Mouse (Mus musculus): ENCODE results near the gene Fcrl6.

The Fcrl6 gene

DNA sequence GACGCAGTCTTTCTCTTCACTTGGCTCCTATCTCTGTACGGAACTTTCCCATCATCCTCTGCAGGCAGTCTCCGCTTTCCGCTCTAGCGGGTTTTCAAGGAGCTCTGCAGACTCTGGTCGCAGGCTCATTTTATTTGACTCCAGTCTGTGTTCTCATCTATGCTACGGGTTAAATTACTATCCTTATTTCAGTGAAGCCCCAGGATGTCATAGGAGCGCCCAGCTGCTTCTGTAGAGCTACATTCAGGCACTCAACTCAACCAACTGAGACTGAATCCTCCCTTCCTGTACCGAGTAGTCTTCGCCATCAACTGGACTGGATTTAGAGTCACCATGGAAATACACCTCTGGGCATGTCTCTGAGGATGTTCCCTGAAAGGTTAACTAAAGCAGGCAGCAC is 12.3 kb upstream of the Fcrl6 start:
- no peak for DNase-seq (ENCODE audit: low read depth)

DNA sequence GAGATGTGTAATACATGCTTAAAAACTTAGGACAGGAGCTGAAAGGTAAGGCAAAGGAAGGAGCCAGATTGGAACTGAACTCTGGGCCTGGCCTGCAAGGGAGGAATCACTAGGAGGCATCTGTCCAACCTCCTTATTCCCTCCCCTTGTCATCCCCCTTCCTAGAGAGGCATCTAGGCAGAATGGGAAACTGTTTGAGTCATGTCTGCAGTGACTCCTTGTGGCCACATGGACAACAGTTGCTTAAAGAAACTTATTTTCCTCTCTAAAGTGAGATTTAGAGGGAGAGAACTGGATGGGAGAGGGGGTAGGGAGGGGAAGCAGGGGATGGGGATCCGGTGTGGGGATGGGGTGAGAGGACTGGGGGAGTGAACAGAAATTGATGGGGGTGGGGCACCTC is 10.4 kb upstream of the Fcrl6 start:
- DNase-seq (ENCODE audit: low read depth): peak; percentile 55

DNA sequence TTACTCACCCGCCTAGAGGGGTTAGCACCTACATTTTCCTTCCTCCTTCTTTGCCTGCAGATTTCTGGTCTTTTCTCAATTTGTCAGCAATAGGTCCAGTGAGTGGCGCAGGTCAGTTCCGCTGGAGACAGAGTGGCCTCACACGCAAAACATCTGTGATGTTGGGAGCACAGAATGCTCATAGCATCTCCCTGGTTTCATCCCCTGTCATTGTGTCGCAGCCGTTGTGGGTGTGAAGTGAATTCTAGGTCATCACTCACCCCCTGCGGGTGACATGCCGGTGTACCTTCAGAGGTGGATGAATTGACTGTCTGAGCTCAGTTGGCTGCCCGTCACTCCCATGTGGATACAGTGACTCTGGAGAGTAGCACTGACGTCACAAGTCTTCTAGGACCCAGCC is 9.0 kb upstream of the Fcrl6 start:
- no peak for DNase-seq (ENCODE audit: low read depth)

DNA sequence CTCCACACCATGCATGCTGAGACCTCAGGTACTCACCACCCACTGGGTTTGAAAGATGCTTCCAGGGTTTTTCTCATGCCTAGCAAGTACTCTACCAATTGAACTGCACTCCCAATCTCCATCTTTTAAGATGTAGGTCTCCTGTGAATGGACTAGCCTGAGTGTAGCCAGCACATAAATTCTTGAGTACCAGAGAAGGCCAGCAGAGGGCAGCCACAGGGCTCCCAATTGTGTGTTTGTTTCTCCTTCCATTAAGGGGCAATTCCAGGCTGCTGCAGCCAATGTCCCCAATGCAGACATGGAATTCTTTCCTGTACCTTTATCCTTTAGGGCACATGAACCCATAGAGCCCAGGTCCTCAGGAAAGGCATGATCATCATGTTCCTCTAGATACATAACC is 7.9 kb downstream of the Fcrl6 start:
- DNase-seq (ENCODE audit: low read depth): peak; percentile 45

DNA sequence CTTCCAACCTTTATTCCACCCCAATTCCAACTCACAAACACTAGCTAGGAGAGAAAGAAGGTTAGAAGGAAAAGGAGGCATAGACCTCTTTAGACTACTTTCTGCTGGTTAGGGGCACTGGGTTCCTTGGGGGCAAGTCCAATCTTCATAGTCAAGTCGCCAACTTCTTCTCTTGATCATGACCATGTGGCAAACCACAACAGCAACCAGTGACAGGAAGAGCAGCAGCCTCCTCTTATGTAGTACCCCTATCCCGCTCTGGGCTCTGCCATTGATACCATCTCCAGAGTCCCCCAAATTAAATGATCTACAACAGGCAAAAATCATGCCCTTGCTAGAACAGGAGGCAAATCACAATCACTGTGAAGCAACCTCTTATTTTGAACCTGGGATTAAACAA is 8.4 kb downstream of the Fcrl6 start:
- DNase-seq (ENCODE audit: low read depth): no peak

DNA sequence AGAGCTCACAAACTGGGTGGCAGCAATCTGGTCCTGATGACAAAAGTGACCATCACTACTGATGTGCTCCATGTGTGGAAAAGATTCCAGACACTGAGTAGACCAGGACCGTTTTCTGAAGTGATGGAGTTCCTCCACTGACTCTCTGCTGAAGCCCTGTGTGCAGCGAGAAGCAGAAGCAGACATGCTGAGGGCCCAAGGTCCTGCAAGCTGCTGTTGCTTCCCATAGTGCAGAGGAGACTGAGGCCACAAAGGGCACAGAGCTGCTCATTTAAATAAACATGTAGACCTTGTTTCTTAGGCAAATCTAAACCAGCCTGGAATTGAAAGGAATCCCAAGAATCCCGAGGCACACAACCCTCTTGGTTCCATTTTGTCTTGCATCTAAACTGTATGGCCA is 9.0 kb downstream of the Fcrl6 start:
- DNase-seq (ENCODE audit: low read depth): no peak

DNA sequence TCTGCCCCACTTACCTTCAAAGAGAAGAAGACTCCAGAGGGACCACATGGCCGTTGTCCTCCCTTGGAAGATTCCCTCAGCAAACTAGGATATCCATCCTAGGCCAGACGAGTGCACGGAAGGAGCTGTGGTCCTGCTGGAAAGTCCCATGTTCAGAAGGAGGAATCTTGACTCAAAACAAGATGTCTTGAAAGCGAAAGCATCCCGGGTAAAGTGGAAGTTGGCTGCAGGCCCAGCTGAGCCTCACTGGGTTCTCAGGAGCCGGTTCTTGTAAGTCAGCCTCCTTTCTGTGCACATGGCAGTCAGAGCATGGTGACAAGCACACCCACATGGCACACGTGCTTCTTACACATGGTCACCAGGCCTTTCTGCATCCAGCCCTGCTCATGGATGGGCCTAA is 12.0 kb downstream of the Fcrl6 start, which contains the start of gene Slamf8:
TSS of gene Slamf8 (minus strand) at position 184 of the 400 bp plus-strand sequence.
- DNase-seq (ENCODE audit: low read depth): no peak

DNA sequence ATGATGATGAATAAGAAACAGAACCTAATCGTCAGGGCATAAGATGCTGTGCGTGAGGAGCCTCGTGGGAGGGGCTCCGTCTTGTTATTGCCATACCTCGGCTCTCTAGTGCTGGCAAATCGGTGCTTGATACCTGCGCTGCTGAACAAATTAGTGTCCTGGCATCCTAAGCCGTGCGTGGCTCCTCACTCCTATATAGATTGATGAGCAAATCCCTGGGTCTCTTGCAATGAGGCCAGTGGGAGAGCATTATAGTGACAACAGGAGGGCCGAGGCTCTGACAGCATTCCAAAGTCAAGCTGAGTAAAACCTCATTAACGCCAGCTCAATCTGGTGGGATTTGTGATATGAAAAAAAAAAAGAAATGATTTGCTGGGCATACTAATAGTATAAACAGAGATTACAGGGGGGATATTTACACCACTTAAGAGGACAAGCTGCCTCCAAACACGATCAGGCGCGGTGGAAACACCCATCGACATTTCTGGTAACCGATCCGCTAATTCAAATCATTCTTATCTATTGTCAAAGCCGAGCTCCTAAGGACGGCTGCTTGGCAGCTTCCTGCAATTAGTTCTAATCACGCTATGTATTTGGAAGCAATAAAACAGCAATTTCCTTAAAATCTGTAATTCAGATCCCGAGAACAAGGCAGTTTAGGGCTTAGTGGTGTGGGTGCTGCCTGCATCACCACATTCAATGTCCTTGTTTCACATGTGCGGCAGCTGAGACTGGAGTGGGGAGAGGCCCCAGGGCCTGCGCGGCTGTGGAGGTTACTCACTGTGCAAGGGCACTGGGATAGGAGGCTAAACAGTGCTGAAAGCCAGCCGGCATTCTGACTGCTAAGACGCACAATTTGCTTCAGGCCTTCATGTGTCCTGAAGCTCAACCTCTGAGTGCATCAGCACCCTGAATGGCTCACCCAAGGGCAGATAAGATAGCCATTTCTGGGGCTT is 16.5 kb downstream of the Fcrl6 start:
- DNase-seq (ENCODE audit: low read depth): no peak

DNA sequence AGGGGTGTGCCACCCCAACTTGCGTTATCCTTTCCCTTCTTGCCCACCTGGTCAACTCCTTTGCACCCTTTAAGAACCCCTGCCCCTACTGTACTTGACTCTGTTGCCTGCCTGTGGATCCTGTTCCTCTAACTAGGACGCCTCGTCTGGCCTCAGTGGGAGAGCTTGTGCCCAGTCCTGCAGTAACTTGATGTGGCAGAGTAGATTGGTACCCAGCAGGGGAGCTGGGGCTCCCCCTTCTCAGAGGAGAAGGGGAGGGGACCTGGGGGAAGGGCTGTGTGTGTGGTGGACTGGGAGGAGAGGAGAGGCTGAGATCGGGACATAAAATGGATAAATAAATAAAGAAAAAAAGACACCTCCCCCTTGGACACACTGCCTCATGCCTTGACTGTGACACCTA is 17.3 kb downstream of the Fcrl6 start:
- DNase-seq (ENCODE audit: low read depth): no peak

DNA sequence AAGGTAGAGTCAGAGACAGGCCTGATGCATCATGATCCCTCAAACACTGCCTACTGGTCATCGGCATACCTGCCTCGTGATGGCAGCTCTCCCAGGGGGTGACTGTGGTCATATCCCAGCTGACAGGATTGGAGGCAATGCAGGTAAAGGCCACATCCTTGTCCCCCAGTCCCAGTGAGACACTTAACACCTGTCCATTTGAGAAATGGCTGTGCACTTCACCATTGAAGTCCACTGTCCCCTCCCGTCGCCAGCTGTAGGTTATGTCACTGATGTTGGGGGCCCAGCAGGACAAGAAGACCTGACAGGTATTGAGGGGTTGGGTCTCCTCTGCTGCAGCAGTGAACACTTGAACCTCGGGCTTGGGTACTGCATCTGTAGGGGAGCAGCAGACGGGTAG is 18.1 kb downstream of the Fcrl6 start:
- DNase-seq (ENCODE audit: low read depth): no peak

DNA sequence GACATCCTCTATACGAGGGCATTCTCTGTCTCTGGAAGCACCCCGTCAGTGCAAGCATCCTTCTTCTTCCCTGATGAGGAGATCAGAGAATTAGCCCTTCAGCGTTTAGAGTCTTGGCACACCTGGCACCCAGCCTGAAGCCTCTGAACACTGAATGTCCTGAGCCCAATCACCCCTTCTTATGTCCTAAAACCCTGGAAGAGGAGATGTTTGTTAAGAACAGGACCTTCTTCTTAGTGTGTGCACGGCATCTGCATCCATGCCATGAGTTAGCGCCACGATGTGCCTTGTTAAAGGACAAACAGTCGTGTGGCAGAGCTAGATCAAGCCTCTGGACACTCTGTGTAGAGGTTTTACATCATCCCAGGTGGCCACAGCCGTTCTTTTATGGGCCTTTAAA is 19.9 kb downstream of the Fcrl6 start:
- DNase-seq (ENCODE audit: low read depth): no peak

DNA sequence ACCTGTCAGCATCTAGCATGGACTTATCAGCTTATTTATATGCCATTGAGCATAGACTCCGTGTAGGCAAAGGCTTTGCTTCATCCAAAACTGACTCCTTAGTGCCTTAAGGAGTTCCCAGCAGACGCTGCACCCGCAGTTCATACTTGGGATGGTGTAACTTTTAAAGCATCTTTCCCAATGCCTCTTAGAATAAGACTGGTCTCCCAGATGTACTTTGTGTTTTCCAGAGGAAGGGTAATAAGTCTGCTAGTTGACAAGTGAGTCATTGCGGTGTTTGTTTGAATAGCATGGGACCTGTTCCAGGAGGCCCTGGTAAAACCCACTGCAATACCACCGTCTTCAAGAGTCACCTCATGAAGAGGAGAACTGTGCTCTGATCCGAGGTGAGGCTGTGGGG is 22.2 kb downstream of the Fcrl6 start:
- DNase-seq (ENCODE audit: low read depth): no peak

DNA sequence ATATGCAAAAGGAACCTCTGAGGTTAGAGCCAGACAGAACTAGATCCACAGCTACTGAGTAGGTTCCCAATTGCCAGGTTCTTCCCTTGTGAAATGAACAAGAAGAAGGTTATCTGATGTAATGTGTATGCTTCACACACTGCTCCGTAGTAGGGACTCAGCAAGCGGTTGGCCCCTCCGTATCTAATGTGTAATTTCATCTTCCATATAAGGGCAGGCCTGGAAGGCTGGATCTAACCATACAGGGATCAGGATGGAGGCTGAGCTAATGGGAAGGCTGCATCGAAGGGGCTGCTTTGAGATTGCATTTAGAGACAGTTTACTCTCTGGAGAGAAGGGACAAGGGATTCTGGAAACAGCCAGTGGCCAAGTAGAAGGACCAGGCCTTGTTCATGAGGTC is 34.6 kb downstream of the Fcrl6 start:
- no peak for DNase-seq (ENCODE audit: low read depth)

DNA sequence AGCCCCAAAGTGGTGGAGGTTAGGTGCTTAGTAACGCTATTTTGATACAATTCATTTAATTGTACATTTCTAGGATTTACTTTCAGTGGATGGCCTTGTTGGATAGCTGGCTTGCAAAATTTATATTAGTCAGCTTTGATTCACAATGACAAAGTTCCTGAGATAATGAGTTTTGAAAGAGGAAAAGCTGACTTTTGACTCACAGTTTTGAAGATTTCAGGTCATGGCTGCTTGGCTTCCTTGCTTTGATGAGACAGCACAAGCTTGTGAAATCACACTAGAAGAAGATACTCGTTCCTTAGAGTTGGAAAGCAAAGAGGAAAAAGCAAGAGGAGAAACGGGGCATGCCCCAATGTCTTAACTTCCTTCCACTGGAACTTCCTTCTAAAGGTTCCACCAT is 36.2 kb downstream of the Fcrl6 start:
- peak; percentile 60 for DNase-seq (ENCODE audit: low read depth)

DNA sequence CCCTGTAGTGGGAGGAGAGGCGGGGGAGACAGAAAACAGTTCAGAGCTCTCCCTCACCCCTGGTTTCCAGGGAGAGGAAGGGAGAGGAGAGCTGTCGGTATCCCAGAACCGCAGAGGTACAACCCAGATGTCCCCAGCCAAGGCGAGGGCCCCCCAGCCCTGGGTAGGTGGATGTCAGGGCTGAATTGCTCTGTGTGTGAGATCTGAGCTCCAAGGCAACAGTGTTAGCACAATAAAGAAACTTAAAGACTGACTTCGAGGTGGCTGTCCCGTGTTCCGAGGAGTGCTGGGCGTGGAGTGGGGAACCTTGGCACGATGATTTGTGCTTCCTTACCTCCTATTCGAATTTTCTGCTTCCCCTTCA is 38.9 kb downstream of the Fcrl6 start:
- DNase-seq (ENCODE audit: low read depth): no peak

DNA sequence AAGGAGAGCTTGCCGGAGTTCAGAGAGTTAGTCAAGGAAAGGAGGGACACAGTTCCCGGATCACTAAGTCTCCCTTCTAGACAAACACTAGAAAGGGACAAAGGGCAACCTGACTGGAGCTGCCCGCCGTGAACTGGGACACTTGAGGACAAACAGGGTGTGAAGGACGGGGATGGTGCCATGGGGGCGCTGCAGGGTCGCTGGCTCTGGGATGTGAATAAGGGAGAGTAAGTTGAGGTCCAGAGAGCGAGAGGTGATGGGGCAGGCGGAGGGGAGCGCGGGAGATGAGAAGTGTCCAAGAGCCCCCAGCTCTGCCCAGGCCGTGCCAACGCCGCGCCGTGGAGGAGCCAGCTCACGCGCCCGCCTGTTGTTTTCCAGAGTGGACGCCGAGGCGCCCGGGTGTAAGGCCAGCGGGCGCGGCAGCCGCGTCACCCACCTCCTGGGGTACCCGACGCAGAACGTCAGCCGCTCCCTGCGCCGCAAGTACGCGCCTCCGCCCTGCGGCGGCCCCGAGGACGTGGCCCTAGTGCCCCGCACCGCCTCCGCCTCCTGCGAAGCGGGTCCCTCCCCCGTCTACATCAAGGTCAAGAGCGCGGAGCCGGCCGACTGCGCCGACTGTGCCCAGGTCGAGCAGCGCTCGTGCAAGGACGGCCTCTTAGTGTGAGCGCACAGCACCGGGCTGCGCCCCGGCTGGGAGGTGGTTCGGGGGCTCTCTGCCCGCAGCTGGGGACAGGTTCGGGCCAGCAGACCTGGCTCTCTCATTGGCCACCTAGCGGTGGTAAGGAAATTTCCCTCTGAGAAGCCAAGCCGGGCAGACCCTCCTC is 39.5 kb downstream of the Fcrl6 start:
- DNase-seq (ENCODE audit: low read depth): peak; percentile 37

DNA sequence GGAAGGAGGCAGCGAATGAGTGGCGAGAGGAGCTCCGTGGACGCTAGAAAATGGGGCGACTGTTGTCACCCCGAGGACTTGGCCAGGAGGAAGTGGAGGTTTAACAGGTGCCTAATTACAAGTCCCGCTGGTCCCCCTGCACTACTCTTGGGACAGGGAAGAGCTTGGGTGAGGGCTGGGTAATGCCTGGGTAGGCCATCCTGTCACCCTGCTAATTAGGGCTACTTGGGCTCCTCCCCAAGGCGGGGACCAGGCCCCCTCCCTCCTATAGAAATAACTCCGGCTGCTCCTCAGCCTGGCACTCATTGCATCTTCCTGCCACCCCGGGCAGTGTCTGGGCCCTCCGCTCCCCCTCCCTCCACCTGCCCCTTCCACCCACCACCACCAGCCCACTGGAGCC is 46.7 kb downstream of the Fcrl6 start, which contains the start of gene Vsig8:
TSS of gene Vsig8 (plus strand) at position 301 of the 400 bp plus-strand sequence.
- DNase-seq (ENCODE audit: low read depth): no peak

DNA sequence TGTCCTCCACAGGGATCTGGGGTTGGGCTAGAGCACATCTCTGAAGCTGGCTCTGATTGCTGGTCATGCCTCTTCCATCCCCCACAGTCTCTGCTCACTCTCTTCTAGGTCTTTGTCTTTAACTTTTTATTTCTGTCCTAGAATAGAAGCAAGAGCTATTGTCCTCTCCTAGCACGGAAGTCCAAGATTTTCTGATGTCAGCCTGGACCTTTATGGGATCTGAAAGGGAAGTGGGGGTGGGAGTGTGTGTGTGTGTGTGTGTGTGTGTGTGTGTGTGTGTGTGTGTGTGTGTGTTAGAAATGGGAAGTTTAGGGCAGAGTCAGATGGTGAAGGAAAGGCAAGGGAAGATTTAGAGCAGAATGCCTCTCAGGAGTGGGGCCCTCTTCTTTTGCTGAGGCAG is 49.7 kb downstream of the Fcrl6 start:
- DNase-seq (ENCODE audit: low read depth): no peak

DNA sequence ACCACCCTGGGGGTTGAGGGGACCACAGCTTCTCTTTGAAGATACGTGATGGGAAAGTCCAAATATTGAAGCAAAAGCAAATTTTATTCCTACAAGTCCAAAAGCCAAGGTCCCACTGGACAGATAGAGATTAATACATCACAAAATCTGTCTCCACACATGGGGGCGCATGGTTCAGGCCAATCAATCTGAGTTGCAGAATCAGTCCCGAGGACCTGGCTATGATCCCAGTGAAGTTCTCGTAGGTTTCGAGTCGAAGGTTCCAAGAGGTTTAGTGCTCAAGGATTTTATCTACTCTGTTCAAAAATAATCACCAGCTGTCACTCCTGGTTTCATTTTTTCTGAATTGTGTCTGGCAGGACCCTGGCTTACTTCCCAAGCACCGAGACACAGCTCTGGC is 51.3 kb downstream of the Fcrl6 start:
- no peak for DNase-seq (ENCODE audit: low read depth)

DNA sequence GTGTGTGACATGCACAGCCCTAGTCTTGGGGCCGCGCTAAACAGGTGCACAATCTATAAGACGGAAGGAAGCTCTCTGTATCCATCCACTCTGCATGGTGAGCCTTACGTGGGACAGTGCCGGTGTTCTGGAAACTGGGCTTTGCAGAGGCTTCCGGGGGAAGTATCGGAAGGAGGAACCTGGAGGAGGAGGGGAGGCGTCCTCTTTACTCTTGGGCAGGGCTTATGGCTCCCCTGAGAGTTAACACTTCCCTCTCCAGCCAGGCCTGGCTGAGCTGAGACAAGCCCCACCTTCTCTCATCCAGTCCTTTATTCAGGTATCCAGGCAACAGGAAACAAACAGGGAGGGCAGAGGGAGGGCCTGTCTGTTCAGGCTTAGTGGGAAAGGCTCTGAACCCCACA is 51.8 kb downstream of the Fcrl6 start:
- peak; percentile 70 for DNase-seq (ENCODE audit: low read depth)

DNA sequence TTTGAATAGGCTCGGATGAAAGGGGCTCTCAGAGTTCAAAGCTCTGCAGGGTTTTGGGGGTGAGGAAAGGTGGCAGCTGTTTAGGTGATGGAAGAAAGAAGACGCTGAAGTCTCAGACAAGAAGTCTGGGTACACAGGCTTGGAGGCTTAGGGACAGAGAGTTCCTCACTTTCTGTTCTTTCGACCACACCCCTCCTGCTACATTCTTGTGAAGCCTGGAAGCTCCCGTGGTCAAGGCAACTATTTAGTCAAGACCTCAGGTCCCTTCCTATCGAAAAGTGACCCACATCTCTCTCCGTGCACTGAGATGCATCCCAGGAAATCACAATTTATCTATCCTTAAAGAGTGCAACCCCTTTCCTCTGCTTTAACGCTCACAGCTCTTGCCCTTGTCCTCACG is 52.6 kb downstream of the Fcrl6 start:
- DNase-seq (ENCODE audit: low read depth): peak; percentile 16

DNA sequence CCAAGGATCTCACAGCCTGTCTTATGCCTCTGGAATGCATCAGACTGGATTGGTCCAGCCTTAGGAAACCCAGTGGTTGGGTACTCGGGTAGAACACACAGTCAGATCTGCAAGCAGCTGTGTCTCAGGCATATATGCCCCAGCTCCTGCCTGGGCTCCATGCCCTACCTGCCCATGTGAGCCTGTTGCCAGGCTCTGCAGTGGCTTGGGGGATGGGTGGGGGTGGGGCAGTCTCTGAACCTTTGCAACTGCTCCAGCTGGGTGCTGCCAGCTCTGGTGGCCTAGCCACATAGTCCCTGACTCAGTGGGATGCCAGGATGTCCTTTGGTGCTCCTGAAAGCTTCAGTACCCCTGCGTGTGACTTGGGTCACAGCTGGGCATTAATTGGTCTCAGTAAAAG is 53.0 kb downstream of the Fcrl6 start:
- DNase-seq (ENCODE audit: low read depth): peak; percentile 29

DNA sequence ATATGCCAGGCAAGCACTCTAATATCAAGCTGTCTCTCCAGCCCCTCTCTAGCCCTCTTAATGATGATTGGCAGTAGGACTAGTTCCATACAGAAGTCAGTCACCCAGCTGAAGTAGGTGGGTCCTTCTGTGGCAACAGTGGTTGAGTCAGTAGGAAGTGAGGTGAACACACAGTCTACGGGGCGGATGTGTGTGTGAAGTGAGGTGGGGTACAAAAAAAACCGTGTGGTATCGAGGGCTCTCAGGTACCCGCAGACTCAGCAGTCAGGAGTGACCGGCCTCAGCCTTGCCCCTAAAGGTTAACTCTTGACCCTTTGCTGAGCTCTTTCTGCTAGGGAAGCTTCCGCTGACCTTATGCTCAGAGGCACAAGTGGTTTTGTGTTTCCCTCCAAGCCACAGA is 53.9 kb downstream of the Fcrl6 start:
- DNase-seq (ENCODE audit: low read depth): peak; percentile 89

All from 416B (cell line).